ENCODE assay signal across 7 mouse cellular contexts in genomic region chr1:153191943-153192329, GRCm38 (mm10). TPM values are rescaled to one million over a fixed set of nuclear protein-coding genes. Genes with fewer than 3 reads are reported as not detected.
A peak's percentile ranks its signal among the peaks of the same experiment; 100 is the strongest.
DNase-seq lines count a peak whose midpoint lies in the region; ATAC-seq and TF ChIP-seq lines count a peak whose summit lies in the region.

No protein-coding gene starts in this region.

- peak; percentile 31; the same call in 1 of the 2 replicates for ATAC-seq in neural tube, embryonic 11.5 days (ENCODE audit: insufficient read depth, low FRiP score, low TSS enrichment)
- ATAC-seq in embryonic facial prominence, embryonic 14.5 days (ENCODE audit: low read depth) = peak; percentile 67
- peak; percentile 52; the same call in 1 of the 2 replicates for ATAC-seq in midbrain, postnatal 0 days (ENCODE audit: low FRiP score)
- ATAC-seq in erythroblast, adult 5-6 weeks (replicated peaks; ENCODE audit: low FRiP score, poor library complexity, severe bottlenecking) = no peak

- H3K4me1 ChIP-seq in neural tube, embryonic 11.5 days (ENCODE audit: control insufficient read depth, insufficient read depth, low read length) = no peaks in the 10 kb centered on the region; the same call in 1 of the 2 replicates
- H3K4me1 ChIP-seq in embryonic facial prominence, embryonic 14.5 days (ENCODE audit: control insufficient read depth, insufficient read depth, low read length) = peaks cover 15% of the 10 kb centered on the region; the same call in 1 of the 2 replicates
- no peaks in the 10 kb centered on the region; the same call in 1 of the 2 replicates for H3K4me1 ChIP-seq in midbrain, postnatal 0 days (ENCODE audit: insufficient read depth, low read length)

- H3K27me3 ChIP-seq in neural tube, embryonic 11.5 days (ENCODE audit: control insufficient read depth, insufficient read depth, low read length) = peaks cover 6% of the 10 kb centered on the region
- peaks cover 5% of the 10 kb centered on the region for H3K27me3 ChIP-seq in embryonic facial prominence, embryonic 14.5 days (replicated peaks; ENCODE audit: control insufficient read depth, insufficient read depth, low read length)
- no peaks in the 10 kb centered on the region for H3K27me3 ChIP-seq in midbrain, postnatal 0 days (ENCODE audit: insufficient read depth, low read length)

- H3K9me3 ChIP-seq in neural tube, embryonic 11.5 days (ENCODE audit: control insufficient read depth, low read length) = no peaks in the 10 kb centered on the region
- no peaks in the 10 kb centered on the region for H3K9me3 ChIP-seq in embryonic facial prominence, embryonic 14.5 days (ENCODE audit: control insufficient read depth, low read length)
- H3K9me3 ChIP-seq in midbrain, postnatal 0 days (ENCODE audit: low read length) = no peaks in the 10 kb centered on the region

- TF ChIP-seq CTCF in layer of hippocampus, adult 2 months (conservative IDR thresholded peaks at IDR 0.05) = no peak
- TF ChIP-seq CTCF in midbrain, postnatal 0 days (IDR thresholded peaks at IDR 0.05) = no peak

- peak; percentile 27 for DNase-seq in neural tube, embryonic 11.5 days (ENCODE audit: low spot score)
- DNase-seq in neural tube, embryonic 10.5 days (ENCODE audit: extremely low spot score, low spot score) = no peak
- peak; percentile 94 for DNase-seq in embryonic facial prominence, embryonic 14.5 days (ENCODE audit: low spot score)
- DNase-seq in heart, postnatal 14 days = peak; percentile 50 to 75
- DNase-seq in layer of hippocampus, adult 2 months (ENCODE audit: low spot score in 2 of 2) = peak; percentile 59 to 60
- peak; percentile 82 for DNase-seq in midbrain, postnatal 0 days (ENCODE audit: low spot score)

- 25% methylated on average over 5 of the region's 5 CpGs for WGBS in neural tube, embryonic 11.5 days
- WGBS in embryonic facial prominence, embryonic 14.5 days = 3% methylated on average over 4 of the region's 5 CpGs
- 6% methylated on average over 5 of the region's 5 CpGs for WGBS in midbrain, postnatal 0 days

- H3K9ac ChIP-seq in neural tube, embryonic 11.5 days (ENCODE audit: low read length) = no peak overlapping the region
- H3K9ac ChIP-seq in embryonic facial prominence, embryonic 14.5 days (ENCODE audit: low read depth, low read length) = no peak overlapping the region
- no peak overlapping the region for H3K9ac ChIP-seq in midbrain, postnatal 0 days (replicated peaks; ENCODE audit: low read length, poor library complexity, severe bottlenecking)

- H3K36me3 ChIP-seq in neural tube, embryonic 11.5 days (ENCODE audit: control insufficient read depth, insufficient read depth, low read length) = no peaks in the 10 kb centered on the region
- H3K36me3 ChIP-seq in embryonic facial prominence, embryonic 14.5 days (ENCODE audit: control insufficient read depth, insufficient read depth, low read length) = no peaks in the 10 kb centered on the region
- H3K36me3 ChIP-seq in midbrain, postnatal 0 days (ENCODE audit: insufficient read depth, low read length) = no peaks in the 10 kb centered on the region

- no peak overlapping the region for H3K4me2 ChIP-seq in neural tube, embryonic 11.5 days (ENCODE audit: low read depth)
- H3K4me2 ChIP-seq in embryonic facial prominence, embryonic 14.5 days (ENCODE audit: low read depth, low read length) = peak overlapping the region; percentile 20
- H3K4me2 ChIP-seq in midbrain, postnatal 0 days (ENCODE audit: low read depth, low read length, poor library complexity, severe bottlenecking) = 0 out of 2 replicates have a peak overlapping the region, but pooled peaks have one; percentile 3

- H3K4me3 ChIP-seq in neural tube, embryonic 11.5 days (ENCODE audit: low read depth, low read length) = no peak overlapping the region
- no peak overlapping the region for H3K4me3 ChIP-seq in embryonic facial prominence, embryonic 14.5 days (ENCODE audit: low read depth, low read length)
- H3K4me3 ChIP-seq in layer of hippocampus, adult 2 months = no peak overlapping the region
- H3K4me3 ChIP-seq in midbrain, postnatal 0 days (ENCODE audit: low read depth, low read length) = no peak overlapping the region

- H3K27ac ChIP-seq in neural tube, embryonic 11.5 days (ENCODE audit: low read depth, low read length) = no peak overlapping the region
- peak overlapping the region; percentile 63 for H3K27ac ChIP-seq in embryonic facial prominence, embryonic 14.5 days (replicated peaks; ENCODE audit: low read depth, low read length)
- no peak overlapping the region for H3K27ac ChIP-seq in layer of hippocampus, adult 2 months
- H3K27ac ChIP-seq in midbrain, postnatal 0 days (ENCODE audit: low read depth, low read length) = peak overlapping the region; percentile 32; the same call in 1 of the 2 replicates

- intact Hi-C loops in heart, postnatal 14 days (cut with DNase I) = no loop called here

RNA-seq across cellular contexts. Expression of gene Lamc2, which starts 5.7 kb away (rescaled TPM):
- 0.78 and 0.80 TPM in 2 replicates for polyA plus RNA-seq in neural tube, embryonic 11.5 days (2014; fragmentation: Nextera tagmentation; extraction: Ambion mirVana)
- polyA plus RNA-seq in embryonic facial prominence, embryonic 14.5 days (2014; fragmentation: Nextera tagmentation; extraction: Ambion mirVana) = 10.7 and 12.4 TPM in 2 replicates
- total RNA-seq in heart, postnatal 14 days (2021) = 10 to 100 TPM in 1 of 2 experiments, 1 to 10 TPM in 1; 6.9 to 10.7 TPM
- 1 to 10 TPM; 1.6 to 3.2 TPM for total RNA-seq in layer of hippocampus, adult 2 months (2021)
- total RNA-seq in midbrain, postnatal 0 days (2014; rRNA removed) = 5.1 and 7.6 TPM in 2 replicates
- 4.8 and 5.0 TPM in 2 replicates for polyA plus RNA-seq in midbrain, postnatal 0 days (2015; fragmentation: Nextera tagmentation; extraction: Ambion mirVana)
- not detected in 2 replicates for total RNA-seq in erythroblast, adult 5-6 weeks (2015; ENCODE audit: low replicate concordance)
- total RNA-seq in erythroblast, adult 5-6 weeks (2017; ENCODE audit: low replicate concordance) = not detected in 2 replicates

Comparison
In these comparisons a context has a peak if more than half of its experiments do, and no peak if none do; other contexts are left out.
1. H3K27ac ChIP-seq: peak in embryonic facial prominence, embryonic 14.5 days (single experiment) and midbrain, postnatal 0 days (single experiment); none in neural tube, embryonic 11.5 days (single experiment) and layer of hippocampus, adult 2 months (single experiment).